Mouse (Mus musculus): ENCODE data around the gene Mfsd14b. TPM values are rescaled to one million over a fixed set of nuclear protein-coding genes. Genes with fewer than 3 reads are reported as not detected.

Gene Mfsd14b
- 38.1 TPM for polyA plus RNA-seq (2015; fragmentation: Illumina TruSeq; extraction: RNeasy Lipid Tissue Mini Kit (QIAGEN cat#74804); ENCODE audit: low read depth, low replicate concordance)

GRCm38 (mm10) chr13:65112459-65113110 lies at the start of gene Mfsd14b:
Mfsd14b (minus strand) TSS chr13:65112975.

DNA sequence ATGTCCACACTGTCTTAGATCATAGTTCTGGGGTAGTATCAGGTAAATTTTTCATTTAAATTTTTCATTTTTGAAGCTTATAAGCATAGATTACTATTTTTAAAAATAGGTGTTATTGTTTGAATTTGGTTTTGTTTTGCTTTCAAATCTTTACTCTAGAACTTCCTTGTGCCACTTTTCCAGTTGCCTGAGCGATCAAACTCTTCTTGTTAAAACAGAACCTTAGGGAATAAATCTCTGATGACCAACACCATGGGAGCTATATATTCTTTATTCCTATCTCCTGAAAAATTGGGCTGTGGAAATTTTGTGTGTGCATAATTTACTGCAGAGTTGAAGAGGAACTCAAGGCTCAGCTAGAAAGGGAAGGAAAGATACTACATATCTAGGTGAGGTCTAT lies 37.2 kb upstream of the Mfsd14b start, which contains the start of gene Olfr466:
TSS of gene Olfr466 (plus strand) at position 301 of the 400 bp plus-strand sequence.

DNA sequence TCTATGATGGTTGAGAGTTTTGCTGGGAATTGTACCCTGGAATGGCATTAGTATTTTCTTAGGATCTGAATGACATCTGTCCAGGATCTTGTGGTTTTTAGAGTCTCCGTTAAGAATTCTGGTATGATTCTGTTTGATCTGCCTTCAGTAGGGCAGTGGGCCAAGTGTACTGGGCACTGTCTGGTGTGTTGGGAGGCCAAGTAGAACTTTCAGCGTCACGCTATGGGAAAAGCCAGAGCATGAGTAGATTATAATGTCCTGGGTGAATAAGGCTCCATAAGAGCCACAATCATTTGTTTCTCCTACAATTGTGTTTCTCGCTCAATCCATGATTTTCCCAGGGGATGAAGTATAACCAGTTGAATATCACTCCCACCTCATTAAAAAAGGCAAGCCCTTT lies 25.0 kb upstream of the Mfsd14b start, which contains the start of gene Olfr465-ps1:
TSS of gene Olfr465-ps1 (plus strand) at position 301 of the 400 bp plus-strand sequence.

DNA sequence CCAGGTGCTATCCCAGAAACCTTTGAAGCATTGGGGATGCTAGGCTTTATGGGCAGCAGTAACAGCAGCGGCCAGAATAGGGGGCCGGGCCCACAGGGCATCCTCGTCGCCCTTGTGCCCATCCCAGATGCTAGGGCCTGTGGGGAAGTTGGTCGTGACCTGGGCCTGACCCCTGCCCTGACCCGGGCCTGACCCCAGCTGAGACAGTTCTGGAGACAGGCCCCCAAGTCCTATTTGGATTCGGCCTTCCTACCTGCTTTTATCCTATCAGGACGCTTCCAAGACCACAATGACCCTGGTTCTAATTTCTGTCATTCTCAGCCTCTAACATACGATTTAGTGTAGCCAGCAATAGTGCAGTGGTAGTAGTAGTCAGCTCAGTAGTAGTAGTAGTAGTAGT lies 60.1 kb downstream of the Mfsd14b start, which contains the start of gene Prss47:
TSS of gene Prss47 (minus strand) at position 101 of the 400 bp plus-strand sequence.

DNA sequence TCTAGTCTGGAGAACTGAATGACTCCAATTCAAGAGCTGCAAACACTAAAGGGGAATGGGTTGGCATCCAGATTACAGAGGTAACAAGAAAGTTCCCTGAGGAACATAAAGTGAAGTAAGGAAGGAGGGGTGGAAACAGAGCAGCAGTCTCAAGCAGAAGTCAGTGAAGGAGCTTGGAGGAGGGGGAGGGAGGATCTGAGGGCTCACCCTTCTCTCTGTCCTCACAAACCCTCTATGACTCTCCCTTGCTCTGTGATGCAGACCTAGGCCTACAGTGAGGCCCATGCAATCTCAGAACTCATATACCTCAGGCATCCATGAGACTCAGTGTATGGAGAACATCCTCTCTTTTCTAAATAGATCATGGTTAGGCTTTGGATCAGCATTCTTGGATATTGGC lies 80.0 kb downstream of the Mfsd14b start, which contains the start of gene Spata31d1c:
TSS of gene Spata31d1c (plus strand) at position 301 of the 400 bp plus-strand sequence.

Other genes starting within 250 kb of the Mfsd14b start
- 4.0 TPM for gene Cntnap3, start 209.0 kb downstream of the Mfsd14b start, polyA plus RNA-seq (2015; fragmentation: Illumina TruSeq; extraction: RNeasy Lipid Tissue Mini Kit (QIAGEN cat#74804); ENCODE audit: low read depth, low replicate concordance)
- gene Spata31, start 195.6 kb downstream of the Mfsd14b start, polyA plus RNA-seq (2015; fragmentation: Illumina TruSeq; extraction: RNeasy Lipid Tissue Mini Kit (QIAGEN cat#74804); ENCODE audit: low read depth, low replicate concordance) = not detected
- not detected for gene Spata31d1c, start 79.9 kb downstream of the Mfsd14b start, polyA plus RNA-seq (2015; fragmentation: Illumina TruSeq; extraction: RNeasy Lipid Tissue Mini Kit (QIAGEN cat#74804); ENCODE audit: low read depth, low replicate concordance)
- gene Prss47, start 60.2 kb downstream of the Mfsd14b start, polyA plus RNA-seq (2015; fragmentation: Illumina TruSeq; extraction: RNeasy Lipid Tissue Mini Kit (QIAGEN cat#74804); ENCODE audit: low read depth, low replicate concordance) = not detected
- not detected for gene Olfr465-ps1, start 25.1 kb upstream of the Mfsd14b start, polyA plus RNA-seq (2015; fragmentation: Illumina TruSeq; extraction: RNeasy Lipid Tissue Mini Kit (QIAGEN cat#74804); ENCODE audit: low read depth, low replicate concordance)
- not detected for gene Olfr466, start 37.3 kb upstream of the Mfsd14b start, polyA plus RNA-seq (2015; fragmentation: Illumina TruSeq; extraction: RNeasy Lipid Tissue Mini Kit (QIAGEN cat#74804); ENCODE audit: low read depth, low replicate concordance)
- gene Nlrp4f, start 93.0 kb upstream of the Mfsd14b start, polyA plus RNA-seq (2015; fragmentation: Illumina TruSeq; extraction: RNeasy Lipid Tissue Mini Kit (QIAGEN cat#74804); ENCODE audit: low read depth, low replicate concordance) = not detected
- gene Gm10775, start 146.6 kb upstream of the Mfsd14b start, polyA plus RNA-seq (2015; fragmentation: Illumina TruSeq; extraction: RNeasy Lipid Tissue Mini Kit (QIAGEN cat#74804); ENCODE audit: low read depth, low replicate concordance) = 0.79 TPM
- 30.2 TPM for gene Zfp369, start 165.8 kb upstream of the Mfsd14b start, polyA plus RNA-seq (2015; fragmentation: Illumina TruSeq; extraction: RNeasy Lipid Tissue Mini Kit (QIAGEN cat#74804); ENCODE audit: low read depth, low replicate concordance)

All from brain, adult 10 weeks (tissue).